Mouse (Mus musculus) embryo, embryonic 9.5 days (tissue): ENCODE measurements around the gene Cmip.

Experiments
- DNase-seq: peaks from one replicate; pipeline ENCODE4 v3.0.0-alpha.2; 2017; ENCODE audit errors: extremely low spot score

Gene Cmip

DNA sequence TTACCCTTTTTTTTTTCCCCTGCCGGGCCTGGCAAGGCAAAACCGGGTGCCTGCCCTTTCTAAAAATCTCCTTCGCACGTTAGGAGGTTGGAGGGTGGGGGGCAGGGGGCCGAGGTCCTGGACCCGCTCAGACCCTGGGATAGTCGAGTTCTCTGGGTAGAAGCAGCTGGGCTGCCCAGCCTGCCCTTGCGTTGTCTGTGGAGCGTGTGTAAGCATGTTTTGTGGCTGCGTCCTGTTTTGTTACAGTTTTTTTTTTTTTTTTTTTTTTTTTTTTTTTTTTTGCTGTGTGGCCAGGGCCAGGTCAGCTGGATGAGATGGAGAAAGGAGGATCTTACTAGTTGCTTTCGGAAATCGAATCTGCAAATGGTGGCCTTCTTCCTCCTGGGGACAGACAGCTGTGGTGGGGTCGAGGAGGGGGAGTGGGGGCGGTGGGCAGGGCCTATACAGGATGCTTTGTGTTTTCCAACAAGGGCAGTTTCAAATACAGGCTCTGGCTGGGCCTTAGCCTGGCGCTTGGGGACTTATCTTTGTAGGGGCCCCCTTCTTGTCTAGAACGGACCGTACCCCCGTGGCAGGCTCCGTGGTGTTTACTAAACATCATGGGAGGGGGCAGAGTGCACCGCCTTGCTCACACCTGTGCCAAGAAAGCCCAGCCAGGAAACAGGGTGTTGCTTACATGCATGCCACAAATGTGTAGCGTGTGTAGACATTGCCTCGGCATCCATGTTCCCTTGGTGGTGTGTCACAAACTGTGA lies 1.1 kb downstream of the Cmip start:
- DNase-seq = peak; percentile 58

GRCm38 (mm10) chr8:117258576-117259040 lies 1.7 kb downstream of the Cmip start:
- DNase-seq = no peak

GRCm38 (mm10) chr8:117259431-117260001 lies 2.7 kb downstream of the Cmip start:
- no peak for DNase-seq

GRCm38 (mm10) chr8:117260234-117260929 lies 3.5 kb downstream of the Cmip start:
- peak; percentile 74 for DNase-seq

DNA sequence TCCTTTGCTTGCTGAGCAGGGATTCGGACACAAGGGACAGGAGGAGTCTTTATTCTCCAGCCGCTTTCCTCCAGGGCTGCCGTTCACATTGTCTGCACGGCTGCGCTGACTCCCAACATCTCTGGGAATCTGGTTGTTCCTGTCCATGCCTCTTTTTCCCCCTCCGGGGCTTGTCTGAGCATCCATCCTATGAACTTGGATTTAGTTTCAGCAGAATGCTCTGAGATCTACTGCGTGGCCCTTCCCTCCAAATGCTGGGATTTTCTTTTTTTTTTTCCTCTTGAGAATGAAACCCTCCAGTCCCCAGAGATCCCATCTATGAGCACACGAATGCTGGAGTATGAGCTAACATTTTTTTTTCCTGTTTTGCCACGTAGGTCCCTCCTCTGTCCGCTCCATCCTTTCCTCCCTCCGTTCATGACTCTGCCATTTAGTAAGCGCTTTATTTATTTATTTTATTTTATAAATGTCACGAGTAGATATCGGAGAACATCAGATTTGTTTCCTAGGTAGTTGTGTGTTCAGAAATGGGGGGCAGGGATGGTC lies 4.1 kb downstream of the Cmip start:
- no peak for DNase-seq

DNA sequence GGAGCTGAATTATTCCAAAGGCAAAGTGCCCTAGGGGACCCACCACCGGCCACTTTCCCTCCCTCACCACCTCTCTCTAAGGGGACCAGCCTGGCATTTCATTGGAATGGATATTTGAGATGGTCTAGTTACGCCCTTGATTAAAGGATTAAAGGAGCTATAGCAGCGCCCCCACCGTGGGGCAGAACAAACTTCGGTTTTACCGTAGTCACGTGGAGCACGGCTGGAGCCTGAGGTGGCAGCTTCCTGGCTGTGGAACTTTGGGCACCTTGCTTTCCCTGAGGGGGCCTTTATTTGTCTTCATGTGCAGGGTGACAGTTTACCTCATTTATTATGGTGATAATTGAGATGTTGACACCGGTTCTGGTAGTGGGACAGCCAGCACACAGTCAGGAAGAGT lies 4.8 kb downstream of the Cmip start:
- no peak for DNase-seq

GRCm38 (mm10) chr8:117262685-117263084 lies 5.8 kb downstream of the Cmip start:
- DNase-seq = no peak

DNA sequence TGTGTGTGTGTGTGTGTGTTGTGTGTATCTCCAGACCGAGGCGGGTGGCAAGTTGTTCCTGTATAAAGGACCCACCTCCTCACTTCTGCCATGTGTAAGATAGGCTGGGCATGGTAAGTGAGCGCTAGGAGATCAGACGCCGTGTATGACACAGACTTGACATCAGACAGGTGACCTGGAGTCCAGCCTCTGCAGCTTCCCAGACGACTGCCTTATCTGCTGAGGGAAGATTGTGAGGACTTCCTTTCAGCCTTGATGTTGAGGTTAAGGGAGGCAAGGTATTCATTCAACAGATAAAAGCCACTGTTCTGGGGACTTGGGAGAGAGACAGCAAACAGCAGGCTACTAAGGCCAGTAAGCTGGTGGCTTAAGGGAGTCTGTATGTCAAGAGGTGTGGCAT lies 6.6 kb downstream of the Cmip start:
- DNase-seq = no peak

- DNase-seq = no peak
Observed at GRCm38 (mm10) chr8:117265079-117265478, 8.2 kb downstream of the Cmip start.

GRCm38 (mm10) chr8:117267403-117268129 lies 10.7 kb downstream of the Cmip start:
- DNase-seq = no peak

DNA sequence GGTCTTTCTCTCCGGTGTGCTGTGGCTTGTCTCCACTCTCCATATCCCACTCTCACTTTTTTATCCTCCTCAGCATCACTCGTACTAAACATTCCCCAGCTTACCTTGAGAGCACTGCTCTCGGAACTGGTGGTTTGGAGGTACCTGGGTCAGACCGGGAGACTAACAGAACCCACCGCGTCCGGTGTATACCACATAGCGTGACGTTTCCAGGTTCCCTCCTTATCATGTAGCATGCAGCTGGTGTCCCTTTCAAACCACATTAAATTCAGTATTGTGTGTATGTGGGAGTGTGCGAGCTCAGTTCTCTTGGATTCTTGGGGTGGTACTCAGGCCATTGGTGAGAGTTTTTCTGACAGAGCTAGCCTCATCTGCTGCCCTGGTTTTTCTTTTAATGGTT lies 21.4 kb downstream of the Cmip start:
- DNase-seq = no peak

- DNase-seq = no peak
Observed at GRCm38 (mm10) chr8:117278668-117279132, 21.8 kb downstream of the Cmip start.

- no peak for DNase-seq
Observed at GRCm38 (mm10) chr8:117280488-117280887, 23.6 kb downstream of the Cmip start.

- DNase-seq = no peak
Observed at GRCm38 (mm10) chr8:117281676-117282075, 24.8 kb downstream of the Cmip start.

DNA sequence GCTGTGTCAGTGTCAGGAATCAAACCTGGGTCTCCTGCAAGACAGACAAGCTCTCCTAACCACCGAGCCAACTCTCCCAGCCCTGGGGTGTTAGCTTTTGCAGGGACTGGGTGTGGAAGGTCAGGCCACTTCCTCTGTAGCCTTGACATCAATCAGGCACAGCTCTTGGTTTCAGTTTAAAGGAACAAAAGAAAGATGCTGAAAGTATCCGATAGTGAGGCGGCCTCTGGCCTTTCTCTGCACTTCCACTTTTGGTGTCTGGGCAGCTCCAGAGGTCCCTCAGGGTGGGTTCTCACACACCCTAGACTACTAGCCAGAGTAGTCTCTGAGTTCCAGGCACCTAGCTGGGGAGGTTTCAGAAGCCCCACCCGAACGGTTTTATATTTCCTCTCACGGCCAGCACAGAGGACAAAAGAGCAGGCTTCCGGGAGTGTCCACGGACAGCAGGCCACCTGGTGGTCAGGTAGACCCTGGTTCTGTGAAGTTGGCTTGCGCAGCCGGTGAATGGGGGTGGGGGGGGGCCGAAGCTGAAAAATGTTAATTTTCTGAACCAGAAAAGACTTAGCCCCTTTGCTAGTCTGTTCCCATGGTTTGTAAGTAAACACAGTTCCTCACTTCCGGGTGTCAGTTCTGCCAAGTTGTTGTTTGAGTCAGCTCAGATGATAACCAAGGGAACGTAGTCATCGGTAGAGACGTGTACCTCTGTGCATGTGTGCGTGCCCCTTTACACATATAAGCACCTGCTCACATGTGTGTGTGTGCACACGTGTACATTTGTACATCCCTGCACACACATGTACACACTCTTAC lies 25.5 kb downstream of the Cmip start:
- DNase-seq = no peak

GRCm38 (mm10) chr8:117284768-117285484 lies 28.1 kb downstream of the Cmip start:
- DNase-seq = no peak

- no peak for DNase-seq
Observed at GRCm38 (mm10) chr8:117287966-117288365, 31.1 kb downstream of the Cmip start.

DNA sequence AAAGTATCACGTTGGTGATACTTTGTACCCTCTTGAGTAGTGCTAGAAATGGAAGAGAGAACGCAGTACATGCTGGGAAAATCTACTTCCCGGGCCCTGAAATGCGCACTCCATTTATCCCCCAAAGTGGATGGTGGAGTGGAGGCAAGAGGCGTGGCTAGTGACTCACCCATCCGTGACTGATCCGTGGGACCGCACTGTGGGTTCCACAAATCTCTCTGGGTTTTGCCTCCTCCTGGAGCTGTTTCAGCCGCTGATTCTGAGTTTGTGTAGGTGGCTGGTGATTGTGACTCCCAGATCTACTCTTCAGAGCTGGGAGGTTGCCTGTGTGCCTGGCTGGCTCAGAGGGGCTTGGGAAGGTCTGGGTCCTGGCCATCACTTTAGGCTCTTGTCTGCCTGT lies 32.2 kb downstream of the Cmip start:
- DNase-seq = no peak

- no peak for DNase-seq
Observed at GRCm38 (mm10) chr8:117290506-117290905, 33.6 kb downstream of the Cmip start.

GRCm38 (mm10) chr8:117292262-117292661 lies 35.4 kb downstream of the Cmip start:
- no peak for DNase-seq
